Mouse (Mus musculus): ENCODE data around the gene Osbp. TPM values are rescaled to one million over a fixed set of nuclear protein-coding genes. Genes with fewer than 3 reads are reported as not detected.

Osbp gene
- polyA plus RNA-seq, 1 experiment from 2014 or later: 4.3 TPM

- peak overlapping the region; percentile 58 for H3K4me2 ChIP-seq (replicated peaks)
- 10% methylated on average over 17 of the region's 17 CpGs for WGBS
Measured at GRCm38 (mm10) chr19:12007105-12007931, 41.6 kb downstream of the Osbp start.

DNA sequence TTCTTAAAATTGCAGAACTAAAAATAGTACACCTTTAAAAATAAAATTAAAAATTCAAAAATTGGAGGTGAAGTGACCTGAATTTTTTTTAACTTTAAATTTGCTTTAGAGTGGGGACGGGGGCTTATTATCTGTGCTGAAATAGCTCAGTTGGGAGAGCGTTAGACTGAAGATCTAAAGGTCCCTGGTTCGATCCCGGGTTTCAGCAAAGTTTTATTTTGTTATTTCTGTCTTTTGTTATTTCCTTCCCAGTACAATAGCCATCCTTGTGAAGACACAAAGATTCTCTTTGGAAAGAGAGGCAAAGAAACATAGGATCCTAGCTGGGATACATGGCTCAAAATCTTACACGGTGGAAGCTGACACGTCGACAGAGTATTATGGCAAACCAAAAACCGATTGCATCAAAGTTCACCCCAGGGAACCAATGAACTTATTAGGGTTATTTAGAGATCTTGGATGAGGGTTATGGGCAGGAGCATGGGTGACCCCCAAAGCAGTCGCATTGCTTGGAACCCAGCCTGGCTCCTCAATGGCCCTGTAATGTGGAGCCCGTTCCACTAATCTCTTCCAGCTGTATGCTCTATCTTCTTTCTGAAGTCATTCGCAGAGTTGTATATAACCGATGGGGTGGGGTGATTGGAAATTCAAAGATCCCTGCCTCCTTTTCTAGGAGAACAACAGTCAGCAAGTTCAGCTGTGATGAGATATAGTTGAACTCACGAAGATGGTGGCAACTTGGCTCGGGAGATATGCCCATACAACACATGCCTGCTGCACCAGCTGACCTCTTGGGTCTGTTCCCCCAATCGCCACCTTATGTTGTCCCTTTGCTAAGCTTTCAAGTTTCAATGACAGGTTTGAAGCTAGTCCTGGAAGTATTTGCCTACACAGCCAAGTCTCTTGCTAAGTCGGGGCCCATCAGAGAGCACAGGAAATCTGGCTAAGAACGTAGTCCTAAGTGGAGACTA lies 43.0 kb downstream of the Osbp start:
- H3K4me3 ChIP-seq: 0 out of 2 replicates have a peak overlapping the region, but pooled peaks have one; percentile 68

More at GRCm38 (mm10) chr19:12007105-12007931, 41.6 kb downstream of the Osbp start:
- H3K4me3 ChIP-seq: peak overlapping the region; percentile 80
- peak overlapping the region; percentile 67; the same call in 1 of the 2 replicates for H3K9ac ChIP-seq (replicated peaks)
- H3K27me3 ChIP-seq: no peaks in the 10 kb centered on the region
- no peaks in the 10 kb centered on the region for H3K36me3 ChIP-seq
- ATAC-seq (replicated peaks): no peak
- H3K4me1 ChIP-seq: peaks cover 26% of the 10 kb centered on the region
- no peaks in the 10 kb centered on the region for H3K9me3 ChIP-seq
- H3K27ac ChIP-seq (replicated peaks): no peak overlapping the region

DNA sequence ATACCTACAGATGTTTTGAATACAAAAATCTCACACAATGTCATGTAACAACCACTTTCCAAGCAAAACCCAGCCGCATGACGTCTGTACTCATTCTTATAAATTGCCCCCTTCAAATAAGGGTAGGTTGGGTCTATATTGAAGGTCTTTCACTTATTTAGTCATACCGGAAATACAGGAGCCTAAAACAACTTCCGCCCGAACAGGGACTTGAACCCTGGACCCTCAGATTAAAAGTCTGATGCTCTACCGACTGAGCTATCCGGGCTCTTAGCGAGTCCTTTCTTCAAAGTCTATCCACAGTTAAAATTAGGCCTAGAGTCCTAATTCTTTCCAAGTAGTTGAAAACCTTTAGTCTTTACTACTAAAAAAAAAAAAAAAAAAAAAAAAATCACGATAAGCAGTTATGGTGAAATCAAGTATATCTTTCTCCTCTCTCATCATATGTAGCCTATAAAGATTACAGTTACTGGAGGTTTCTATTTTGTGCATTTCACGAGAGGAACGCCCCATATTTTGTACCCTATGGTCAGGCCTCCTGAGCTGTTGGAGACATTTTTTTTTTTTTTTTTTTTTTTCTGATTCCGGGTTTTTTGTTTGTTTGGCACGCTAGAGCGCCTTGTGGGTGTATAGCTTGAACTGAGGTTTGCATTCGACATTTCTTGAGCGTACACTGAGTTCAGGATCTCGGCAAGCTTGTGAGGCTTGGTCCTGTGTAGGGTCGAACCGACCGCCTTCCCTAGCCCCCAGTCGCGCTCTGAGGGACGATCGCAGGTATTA lies 44.0 kb downstream of the Osbp start:
- H3K9me3 ChIP-seq: no peaks in the 10 kb centered on the region
- peak overlapping the region; percentile 79 for H3K9ac ChIP-seq (replicated peaks)
- peak overlapping the region; percentile 68 for H3K4me3 ChIP-seq
- peak overlapping the region; percentile 62 for H3K4me2 ChIP-seq (replicated peaks)
- WGBS: under 1% methylated on average over 24 of the region's 24 CpGs
- peak overlapping the region; percentile 95 for H3K27ac ChIP-seq (replicated peaks)
- no peaks in the 10 kb centered on the region for H3K36me3 ChIP-seq
- no peaks in the 10 kb centered on the region for H3K27me3 ChIP-seq
- peaks cover 26% of the 10 kb centered on the region for H3K4me1 ChIP-seq
- peak; percentile 7; the same call in 1 of the 2 replicates for ATAC-seq (replicated peaks)

More for the DNA sequence above, 43.0 kb downstream of the Osbp start:
- H3K27ac ChIP-seq (replicated peaks): peak overlapping the region; percentile 95
- H3K4me2 ChIP-seq (replicated peaks): no peak overlapping the region
- no peaks in the 10 kb centered on the region for H3K27me3 ChIP-seq
- no peaks in the 10 kb centered on the region for H3K36me3 ChIP-seq
- peaks cover 33% of the 10 kb centered on the region for H3K4me1 ChIP-seq
- H3K9ac ChIP-seq (replicated peaks): no peak overlapping the region
- 22% methylated on average over 17 of the region's 17 CpGs for WGBS
- no peak for ATAC-seq (replicated peaks)
- H3K9me3 ChIP-seq: no peaks in the 10 kb centered on the region

GRCm38 (mm10) chr19:12010281-12010771 lies 44.6 kb downstream of the Osbp start:
- Histone ChIP-seq H3K4me2 (replicated peaks) (peak overlapping the region; percentile 62), H3K9me3 (no peaks in the 10 kb centered on the region), H3K27me3 (no peaks in the 10 kb centered on the region), H3K27ac (replicated peaks) (peak overlapping the region; percentile 95), H3K4me1 (peaks cover 23% of the 10 kb centered on the region), H3K4me3 (peak overlapping the region; percentile 68), H3K9ac (replicated peaks) (peak overlapping the region; percentile 79), H3K36me3 (no peaks in the 10 kb centered on the region)
- ATAC-seq (replicated peaks): peak; percentile 33
- under 1% methylated on average over 24 of the region's 24 CpGs for WGBS

GRCm38 (mm10) chr19:12010916-12011559 lies 45.3 kb downstream of the Osbp start:
- peak overlapping the region; percentile 68 for H3K4me3 ChIP-seq
- peak overlapping the region; percentile 95 for H3K27ac ChIP-seq (replicated peaks)
- under 1% methylated on average over 26 of the region's 26 CpGs for WGBS
- peak overlapping the region; percentile 62 for H3K4me2 ChIP-seq (replicated peaks)
- H3K9ac ChIP-seq (replicated peaks): peak overlapping the region; percentile 79
- no peaks in the 10 kb centered on the region for H3K9me3 ChIP-seq
- H3K27me3 ChIP-seq: no peaks in the 10 kb centered on the region
- H3K4me1 ChIP-seq: peaks cover 23% of the 10 kb centered on the region
- no peaks in the 10 kb centered on the region for H3K36me3 ChIP-seq
- ATAC-seq (replicated peaks): peak; percentile 53

- no peaks in the 10 kb centered on the region for H3K27me3 ChIP-seq
- WGBS: under 1% methylated on average over 49 of the region's 49 CpGs
- H3K4me2 ChIP-seq (replicated peaks): peak overlapping the region; percentile 62
- peak; percentile 79 for ATAC-seq (replicated peaks)
- no peaks in the 10 kb centered on the region for H3K9me3 ChIP-seq
- no peaks in the 10 kb centered on the region for H3K36me3 ChIP-seq
- peak overlapping the region; percentile 68 for H3K4me3 ChIP-seq
- peak overlapping the region; percentile 42 for H3K9ac ChIP-seq (replicated peaks)
- peak overlapping the region; percentile 95 for H3K27ac ChIP-seq (replicated peaks)
- H3K4me1 ChIP-seq: peaks cover 15% of the 10 kb centered on the region
Measured at GRCm38 (mm10) chr19:12011560-12012556, 46.1 kb downstream of the Osbp start.

DNA sequence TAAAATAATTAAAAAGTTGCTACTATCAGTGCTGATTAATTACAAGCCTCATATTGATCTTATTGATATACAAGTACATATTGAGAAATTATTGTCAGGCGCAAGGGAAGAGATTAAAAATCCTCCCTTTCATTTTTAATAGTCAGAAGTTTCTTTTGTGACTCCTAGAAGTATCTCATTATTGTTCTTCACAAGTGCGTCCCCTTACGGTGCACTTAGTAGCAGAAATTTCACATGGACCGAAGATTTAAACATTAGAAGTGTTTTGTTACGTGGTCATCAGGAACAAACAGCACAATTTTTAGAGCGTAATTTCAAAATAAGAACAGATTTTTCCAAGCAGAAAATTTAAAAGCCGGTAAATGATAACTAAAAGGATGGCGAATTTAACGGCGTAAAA lies 46.9 kb downstream of the Osbp start:
- peak overlapping the region; percentile 10; the same call in 1 of the 2 replicates for H3K9ac ChIP-seq (replicated peaks)
- no peaks in the 10 kb centered on the region for H3K36me3 ChIP-seq
- H3K4me2 ChIP-seq (replicated peaks): peak overlapping the region; percentile 62
- H3K27me3 ChIP-seq: no peaks in the 10 kb centered on the region
- no peak overlapping the region for H3K27ac ChIP-seq (replicated peaks)
- peaks cover 9% of the 10 kb centered on the region; the same call in 1 of the 2 replicates for H3K4me1 ChIP-seq
- WGBS: under 1% methylated on average over 10 of the region's 10 CpGs
- no peak for ATAC-seq (replicated peaks)
- H3K9me3 ChIP-seq: no peaks in the 10 kb centered on the region
- H3K4me3 ChIP-seq: peak overlapping the region; percentile 68

DNA sequence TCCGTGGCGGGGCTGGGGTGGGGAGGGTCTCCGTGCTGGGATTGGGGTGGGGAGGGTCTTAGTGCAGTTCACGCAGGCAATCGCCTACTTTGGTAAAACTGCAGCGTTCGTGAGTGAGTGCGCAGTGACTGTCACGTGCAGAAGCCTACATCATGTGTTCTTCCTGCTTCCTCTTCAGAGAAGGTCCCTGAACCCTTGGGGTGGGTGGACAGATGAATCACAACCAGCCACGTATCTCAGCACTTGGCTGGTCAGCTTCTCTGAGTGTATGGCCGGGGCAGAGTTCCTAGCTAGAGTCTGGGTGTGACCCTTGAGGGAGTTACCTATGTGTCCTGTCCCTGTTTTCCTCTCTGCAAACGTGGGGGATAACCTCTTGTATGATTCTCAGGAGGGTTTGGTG lies 47.5 kb downstream of the Osbp start:
- WGBS: under 1% methylated on average over 12 of the region's 12 CpGs
- Histone ChIP-seq H3K4me3 (peak overlapping the region; percentile 68), H3K27me3 (no peaks in the 10 kb centered on the region), H3K9me3 (no peaks in the 10 kb centered on the region), H3K4me1 (peaks cover 8% of the 10 kb centered on the region; the same call in 1 of the 2 replicates), H3K36me3 (no peaks in the 10 kb centered on the region), H3K4me2 (replicated peaks) (peak overlapping the region; percentile 62), H3K27ac (replicated peaks) (no peak overlapping the region), H3K9ac (replicated peaks) (no peak overlapping the region)
- ATAC-seq (replicated peaks): no peak

DNA sequence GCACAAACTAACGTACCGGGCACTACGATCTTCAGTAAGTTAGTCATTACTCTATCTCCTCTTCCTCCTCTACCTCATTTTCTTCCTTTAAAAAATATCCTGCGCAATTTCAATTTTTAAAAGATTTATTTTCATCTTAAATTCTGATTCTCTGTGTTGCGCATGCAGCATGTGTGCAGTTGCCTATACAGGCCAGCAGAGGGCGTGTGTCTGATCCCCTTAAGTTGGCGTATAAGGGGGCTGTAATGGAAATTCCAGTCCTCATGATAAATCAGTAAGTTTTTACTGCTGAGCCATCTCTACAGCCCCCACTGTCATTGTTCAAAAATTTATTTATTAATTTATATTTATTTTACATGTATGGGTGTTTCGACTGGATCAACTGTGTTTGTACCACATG lies 50.0 kb downstream of the Osbp start:
- Histone ChIP-seq H3K4me2 (replicated peaks) (no peak overlapping the region), H3K4me1 (peaks cover 8% of the 10 kb centered on the region; the same call in 1 of the 2 replicates), H3K27me3 (no peaks in the 10 kb centered on the region), H3K27ac (replicated peaks) (no peak overlapping the region), H3K36me3 (no peaks in the 10 kb centered on the region), H3K4me3 (no peak overlapping the region), H3K9ac (replicated peaks) (no peak overlapping the region), H3K9me3 (no peaks in the 10 kb centered on the region)
- no peak for ATAC-seq (replicated peaks)
- WGBS: 74% methylated on average over 8 of the region's 8 CpGs

GRCm38 (mm10) chr19:12016192-12016591 lies 50.5 kb downstream of the Osbp start:
- 79% methylated on average over 4 of the region's 4 CpGs for WGBS
- H3K4me3 ChIP-seq: no peak overlapping the region
- H3K36me3 ChIP-seq: no peaks in the 10 kb centered on the region
- no peak overlapping the region for H3K27ac ChIP-seq (replicated peaks)
- no peaks in the 10 kb centered on the region for H3K9me3 ChIP-seq
- H3K4me1 ChIP-seq: peaks cover 8% of the 10 kb centered on the region; the same call in 1 of the 2 replicates
- no peak overlapping the region for H3K4me2 ChIP-seq (replicated peaks)
- H3K9ac ChIP-seq (replicated peaks): no peak overlapping the region
- no peak for ATAC-seq (replicated peaks)
- H3K27me3 ChIP-seq: no peaks in the 10 kb centered on the region
